Mouse (Mus musculus) cerebellum, postnatal 4 days (tissue): Measurements from ENCODE around the gene Rai1.

Source experiments
- DNase-seq, 2 experiments: peaks; one replicate each; pipeline ENCODE4 v3.0.0; 2022; ENCODE audit warnings: low spot score in 2 of 2, mixed read lengths in 1 of 2

The Rai1 gene

DNA sequence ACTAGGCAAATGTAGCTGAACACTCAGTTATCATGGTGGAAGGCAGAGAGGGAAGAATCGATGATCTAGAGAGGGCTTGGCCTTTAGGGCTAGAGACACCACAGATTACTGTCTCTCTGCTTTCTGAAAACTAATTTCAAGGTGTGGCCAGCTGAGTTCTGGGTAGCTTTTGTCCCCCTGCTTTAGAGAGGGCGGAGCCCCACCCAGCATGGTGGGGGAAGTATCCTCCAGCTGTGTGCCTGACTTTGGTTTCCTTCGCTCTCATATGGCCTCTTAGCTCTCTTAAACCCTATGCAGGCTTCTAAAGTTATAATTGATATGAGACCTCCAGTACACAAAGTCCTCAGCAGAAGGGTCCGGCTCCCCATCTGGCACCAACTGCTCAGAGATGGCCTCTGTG lies 58.5 kb downstream of the Rai1 start:
- DNase-seq: no peak

DNA sequence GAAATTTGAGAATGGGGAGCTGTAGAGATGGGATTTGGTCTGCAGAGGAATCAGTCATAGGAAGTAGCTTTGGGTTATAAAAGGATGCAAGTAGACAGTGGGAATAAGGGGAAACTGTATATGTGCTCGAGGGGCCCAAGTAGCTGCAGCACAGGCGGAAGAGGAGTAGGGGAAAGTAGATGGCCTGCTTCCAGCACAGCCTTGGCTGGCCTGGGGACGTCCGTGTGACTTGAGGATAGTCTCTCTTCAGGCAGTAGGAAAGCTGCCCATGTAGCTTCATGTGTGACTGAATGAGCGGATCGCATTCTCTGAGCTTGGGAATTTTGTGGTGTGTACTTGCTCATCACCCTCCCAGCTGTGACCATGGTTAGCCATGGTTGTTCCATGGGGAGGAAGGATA lies 59.6 kb downstream of the Rai1 start:
- DNase-seq: no peak

DNA sequence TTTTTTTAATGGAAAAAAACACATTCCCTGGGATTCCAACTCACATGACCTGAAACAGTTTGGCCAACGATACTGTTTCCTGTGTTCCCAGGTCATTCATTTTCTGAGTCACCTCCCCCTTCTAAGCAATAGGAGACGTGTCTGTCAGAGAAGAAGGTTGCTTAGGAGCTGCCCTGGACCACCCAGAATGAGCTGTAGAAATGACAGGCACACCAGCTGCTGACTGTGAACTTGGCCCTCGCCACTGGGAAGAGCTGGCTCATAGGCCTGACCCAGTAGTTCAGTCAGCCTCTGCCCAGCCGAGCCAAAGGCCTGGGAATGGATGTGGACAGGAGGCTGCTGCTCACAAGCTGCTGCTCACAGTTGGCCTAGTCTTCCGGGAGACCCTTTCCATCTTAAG lies 60.3 kb downstream of the Rai1 start:
- peak in 1 of 2 experiments; percentile 61 for DNase-seq

DNA sequence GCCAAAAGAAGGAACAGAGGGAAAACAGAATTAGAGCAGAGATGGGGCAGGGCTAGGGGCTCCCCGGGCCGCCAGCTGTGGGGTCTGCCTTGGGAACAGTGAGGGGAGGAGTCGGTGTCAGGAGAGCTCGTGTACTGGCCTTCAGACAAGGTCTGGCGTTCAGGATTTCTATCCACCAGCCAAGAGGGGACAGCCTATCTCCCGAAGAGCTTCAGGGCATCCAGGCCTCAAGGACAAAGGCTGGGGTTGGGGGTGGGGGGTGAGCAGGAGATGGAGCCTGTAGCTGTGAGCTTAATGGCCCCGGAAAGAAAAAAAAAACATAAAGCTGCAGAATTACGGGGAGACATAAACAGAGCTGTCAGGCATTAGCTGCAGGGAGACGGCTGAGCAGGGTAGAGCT lies 64.0 kb downstream of the Rai1 start:
- no peak for DNase-seq

DNA sequence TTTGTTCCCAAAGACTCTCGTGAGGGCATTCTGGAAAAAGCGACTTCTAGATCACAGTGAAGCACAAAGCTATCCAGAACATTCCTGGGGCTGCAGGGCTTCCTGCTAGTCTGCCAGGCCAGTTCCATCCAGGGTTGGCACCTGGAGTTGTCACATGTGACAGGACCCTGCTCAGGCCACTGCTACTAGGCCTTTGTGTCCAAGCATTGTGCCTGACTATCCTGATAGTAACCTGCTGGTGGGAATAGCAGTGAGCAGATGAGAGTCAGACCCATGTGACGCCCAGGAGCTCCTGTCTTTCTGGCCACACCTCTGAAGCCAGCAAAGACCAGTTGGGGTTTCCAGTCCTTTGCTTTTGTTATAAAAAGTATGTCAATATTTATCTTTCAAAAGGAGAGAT lies 67.3 kb downstream of the Rai1 start:
- no peak for DNase-seq

DNA sequence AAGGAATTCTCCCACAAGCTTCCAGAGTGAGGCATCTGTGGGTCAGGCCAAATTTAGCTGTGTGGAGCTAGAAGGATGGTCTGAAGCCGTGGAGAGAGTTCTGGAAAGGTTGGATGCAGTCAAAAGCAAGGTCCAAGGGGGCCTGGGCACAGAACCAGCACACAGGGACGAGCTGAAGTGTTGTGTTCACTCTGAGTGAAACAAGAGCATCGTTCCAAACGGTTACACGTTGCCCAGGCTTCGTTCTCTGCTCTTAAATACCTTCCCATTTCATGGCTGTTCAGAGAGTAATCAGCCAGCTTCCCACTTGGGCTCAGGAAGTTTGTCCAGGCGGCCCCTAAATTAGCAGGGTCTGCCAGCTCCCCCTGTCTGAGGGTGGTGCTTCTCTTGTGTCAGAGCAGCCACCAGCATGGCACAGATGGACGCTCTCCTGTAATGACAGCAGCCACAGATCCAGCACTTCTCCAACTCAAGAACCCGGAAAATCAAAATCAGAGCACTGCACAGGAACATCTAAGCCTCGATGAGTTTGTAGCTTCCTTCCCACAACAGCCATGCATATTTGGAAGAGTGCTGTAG lies 68.9 kb downstream of the Rai1 start:
- peak in 1 of 2 experiments; percentile 16 for DNase-seq

DNA sequence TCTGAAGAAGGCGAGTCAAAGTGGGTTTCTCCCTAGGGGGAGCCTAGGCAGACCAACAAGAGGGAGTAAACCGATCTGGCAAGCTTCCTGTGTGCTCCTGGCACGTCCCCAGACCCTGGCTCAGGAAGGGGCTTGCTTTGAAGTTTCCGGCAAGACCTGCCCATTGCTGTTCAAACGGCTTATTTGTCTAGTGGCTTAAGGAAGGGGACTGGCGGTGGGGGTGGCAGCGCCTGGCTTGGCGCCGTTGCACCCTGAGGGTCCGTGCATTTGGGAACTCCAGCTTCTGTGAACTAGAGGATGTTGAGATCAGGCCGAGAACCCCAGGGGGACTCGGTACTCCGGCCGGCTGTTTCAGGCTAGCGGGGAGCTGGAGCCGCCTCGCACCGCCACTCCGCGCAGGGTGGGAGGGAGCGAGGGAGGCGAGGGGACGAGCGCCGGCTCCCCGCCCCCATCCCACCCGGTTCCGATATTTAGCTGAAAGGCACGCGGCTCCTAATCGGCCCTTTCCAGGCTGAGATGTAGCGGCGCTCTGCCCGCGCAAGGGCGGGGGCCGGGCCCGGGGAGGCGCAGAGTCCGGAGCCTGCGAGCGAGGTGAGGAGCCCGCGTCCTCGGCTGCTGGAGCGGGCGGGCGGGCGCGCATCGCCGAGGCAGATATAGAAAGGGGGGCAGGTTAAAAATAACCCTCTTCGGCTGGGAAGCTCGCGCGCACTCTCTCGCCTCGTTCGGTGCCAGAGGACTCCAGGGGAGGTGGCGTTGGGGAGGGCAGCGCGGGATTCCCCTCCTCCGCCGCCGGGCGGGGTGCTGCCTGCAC lies 70.8 kb downstream of the Rai1 start:
- DNase-seq: peak in 1 of 2 experiments; percentile 69

DNA sequence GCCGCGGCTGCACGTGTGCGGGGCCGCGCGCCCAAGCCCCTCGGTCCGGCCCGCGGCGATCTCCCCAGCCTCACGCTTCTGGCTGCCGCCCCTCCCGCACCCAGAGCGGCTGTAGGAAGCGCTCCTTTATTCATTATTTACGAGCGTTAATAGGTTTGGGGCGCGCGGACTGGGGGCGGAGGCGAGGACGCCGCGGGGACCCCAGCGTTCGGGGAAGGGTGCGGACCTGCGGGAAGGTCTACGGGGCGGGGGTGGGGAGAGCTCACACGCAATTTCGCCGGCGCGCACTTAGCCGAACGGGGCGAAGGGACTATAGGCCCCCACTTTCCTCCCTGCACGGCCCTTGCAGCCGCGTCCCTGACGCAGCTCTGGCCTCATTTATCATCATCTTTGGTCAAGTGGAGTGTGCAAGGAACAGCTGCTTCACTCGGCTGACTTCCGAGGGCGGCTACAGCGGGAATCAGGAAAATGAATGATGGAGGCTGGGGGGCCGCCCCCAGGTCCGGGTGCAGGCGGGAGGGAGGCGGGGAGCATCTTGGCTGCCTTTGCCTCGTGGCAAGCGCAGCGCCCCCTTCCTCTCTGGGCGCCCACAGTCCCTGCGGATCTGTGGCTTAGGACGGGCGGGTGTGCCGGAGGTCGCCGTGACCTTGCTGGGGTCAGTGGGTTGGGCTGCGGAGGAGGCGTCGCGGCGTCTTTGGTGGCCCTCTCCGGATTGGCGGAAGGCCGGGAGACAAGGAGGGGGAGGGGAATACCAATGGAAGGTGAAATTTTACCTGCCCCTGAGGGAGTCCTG lies 71.6 kb downstream of the Rai1 start:
- peak in 1 of 2 experiments; percentile 60 for DNase-seq

DNA sequence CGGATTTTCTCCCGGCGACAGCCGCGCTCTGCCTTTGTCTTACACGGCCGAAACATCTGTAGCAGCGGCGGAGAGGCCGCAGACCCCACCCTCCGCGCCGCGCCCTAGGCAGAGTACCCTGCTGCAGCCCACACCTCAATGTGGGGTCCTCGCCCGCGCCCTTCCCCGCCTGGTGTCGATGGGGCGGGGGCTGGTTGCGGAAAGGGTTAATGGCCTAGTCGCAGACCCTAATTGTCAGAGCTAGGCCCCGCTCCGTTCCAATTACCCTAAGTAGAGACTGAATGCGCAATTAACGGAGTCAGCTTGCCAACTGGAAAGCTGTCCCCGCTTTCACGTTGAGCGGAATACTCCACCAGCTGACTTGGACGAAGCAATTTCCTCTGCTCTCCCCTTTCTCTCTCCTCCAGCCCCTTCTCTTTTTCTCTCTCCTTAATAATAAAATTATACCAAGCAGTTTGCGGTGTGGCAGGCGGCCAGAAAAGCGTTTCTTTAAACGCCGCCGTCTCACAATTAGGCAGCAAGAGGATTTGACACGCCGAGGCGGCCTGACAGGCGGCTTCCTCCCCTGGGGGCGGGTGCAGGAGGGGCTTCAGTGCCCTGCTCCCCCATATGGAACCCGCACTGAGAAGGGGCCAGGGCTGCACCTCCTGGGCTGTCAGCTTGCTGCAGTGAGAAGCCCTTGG lies 72.3 kb downstream of the Rai1 start:
- DNase-seq: peak in 1 of 2 experiments; percentile 74

DNA sequence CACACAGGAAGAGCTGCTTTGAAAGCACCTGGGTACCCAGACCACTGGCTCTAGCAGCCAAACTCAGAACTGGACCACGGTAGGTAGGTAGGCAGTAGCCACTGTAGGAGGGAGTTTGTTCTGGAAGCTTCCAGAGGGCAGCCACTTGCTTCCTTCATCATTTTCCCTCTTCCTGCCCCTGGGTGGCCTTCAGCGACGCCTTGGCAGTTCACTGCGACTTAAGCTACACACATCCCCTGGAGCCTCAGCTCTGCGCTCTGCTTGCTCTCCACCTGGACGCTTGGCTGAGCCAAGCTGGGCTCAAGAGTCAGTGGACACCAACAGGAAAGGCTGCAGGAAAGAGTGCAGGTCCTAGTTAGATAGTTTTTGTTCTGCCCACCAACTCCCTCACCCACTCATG lies 73.2 kb downstream of the Rai1 start:
- DNase-seq: no peak

DNA sequence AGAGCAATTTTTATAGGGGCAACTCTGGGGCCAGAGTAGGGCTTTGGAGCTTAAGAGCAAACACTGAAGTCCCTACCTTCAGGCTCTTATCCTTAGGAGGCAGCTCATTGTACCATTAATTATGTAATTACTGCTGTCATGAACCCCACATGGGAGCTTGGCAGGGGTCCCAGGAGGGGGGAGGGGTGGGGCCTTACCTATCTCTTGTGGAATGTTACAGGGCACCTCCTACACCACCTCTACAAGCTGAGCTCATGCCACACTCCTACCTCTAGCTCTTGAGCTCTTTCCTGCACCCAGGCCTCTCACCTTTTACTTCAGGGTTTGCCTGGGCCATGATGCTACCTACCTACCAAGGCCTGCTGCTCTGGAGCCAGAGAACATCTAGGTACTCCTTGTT lies 73.7 kb downstream of the Rai1 start:
- peak in 1 of 2 experiments; percentile 36 for DNase-seq

DNA sequence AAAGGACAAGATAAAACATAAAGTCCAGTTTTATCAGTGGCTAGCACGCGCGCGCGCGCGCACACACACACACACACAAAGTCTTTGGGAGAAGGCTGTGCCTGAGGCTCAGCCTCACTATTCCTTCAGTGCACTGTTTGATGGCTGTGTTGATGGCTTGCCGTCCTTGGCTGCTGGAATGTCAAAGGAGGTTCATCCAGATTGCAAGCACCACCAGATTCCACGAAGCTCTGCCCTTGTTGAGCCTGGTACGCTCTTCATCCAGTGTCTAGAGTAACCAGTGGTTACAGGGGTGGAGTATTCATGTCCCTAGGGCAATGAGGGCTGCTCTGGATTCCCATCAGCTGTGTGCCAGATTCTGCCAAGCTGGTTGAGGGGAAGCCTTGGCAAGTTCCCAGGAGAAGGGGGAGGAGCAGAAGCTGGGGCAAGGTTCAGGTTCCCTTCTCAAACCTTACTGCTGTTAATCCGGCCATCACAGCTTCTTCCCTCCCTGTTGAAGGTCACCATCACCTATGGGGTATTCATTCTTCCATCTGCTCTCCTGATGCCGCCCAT lies 77.4 kb downstream of the Rai1 start:
- peak in 1 of 2 experiments; percentile 51 for DNase-seq

DNA sequence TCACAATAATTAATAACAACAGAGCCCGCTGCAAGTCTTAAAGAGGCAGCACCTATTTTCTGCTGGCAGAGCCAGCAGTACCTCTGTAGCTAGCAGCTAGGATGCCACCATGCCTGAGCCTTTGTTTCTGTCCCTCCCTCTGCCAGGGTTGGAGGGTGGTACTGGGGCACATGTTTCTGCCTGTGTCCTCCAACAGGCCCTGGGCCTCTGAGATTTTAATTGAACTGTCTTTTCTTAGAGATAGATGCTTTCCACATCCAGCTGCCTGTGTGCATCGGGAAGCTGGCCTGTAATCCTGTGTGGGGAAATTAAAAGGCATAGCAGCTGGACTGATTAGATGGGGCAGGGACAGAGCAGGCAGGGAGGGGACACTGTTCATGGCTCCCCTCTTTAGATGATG lies 77.9 kb downstream of the Rai1 start:
- DNase-seq: no peak

DNA sequence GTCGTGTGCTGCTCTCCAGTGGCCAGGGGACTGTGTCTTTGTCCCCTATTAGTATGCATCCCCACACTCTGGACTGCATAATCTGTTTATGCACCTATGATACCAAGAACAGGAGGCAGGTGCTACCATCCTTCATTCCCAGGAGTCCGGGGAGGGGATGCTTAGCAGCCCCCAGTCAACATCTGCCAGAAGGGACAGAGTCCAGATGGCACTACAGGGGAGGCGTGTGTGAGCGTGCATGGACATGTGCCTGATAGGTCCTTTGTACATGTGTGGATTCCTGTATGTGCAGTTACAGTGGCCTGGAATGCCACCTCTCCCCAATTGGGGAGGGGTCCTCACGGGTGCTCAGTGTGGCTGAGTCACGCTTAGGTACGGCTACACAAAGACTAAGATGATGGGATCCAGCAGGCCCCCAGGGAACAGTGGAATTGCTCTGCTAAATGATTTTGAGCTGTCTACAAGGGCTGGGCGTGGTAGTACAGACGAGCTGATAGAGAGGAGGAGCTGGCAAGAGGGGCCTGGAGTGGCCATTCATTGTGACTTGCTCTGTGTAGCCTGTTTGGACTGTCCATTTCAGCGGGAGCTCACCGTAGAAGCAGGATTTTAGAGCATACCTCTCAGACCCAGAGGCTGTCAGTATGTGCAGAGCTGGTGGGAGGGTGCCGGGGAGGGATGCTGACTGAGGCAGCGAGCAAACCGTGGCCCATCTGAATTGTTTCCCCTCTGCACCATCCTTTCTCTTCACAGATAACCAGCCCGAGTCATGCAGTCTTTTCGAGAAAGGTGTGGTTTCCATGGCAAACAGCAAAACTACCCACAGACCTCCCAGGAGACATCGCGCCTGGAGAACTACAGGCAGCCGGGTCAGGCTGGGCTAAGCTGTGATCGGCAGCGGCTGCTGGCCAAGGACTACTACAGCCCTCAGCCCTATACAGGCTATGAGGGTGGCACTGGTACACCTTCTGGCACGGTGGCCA lies 79.8 kb downstream of the Rai1 start:
- no peak for DNase-seq

DNA sequence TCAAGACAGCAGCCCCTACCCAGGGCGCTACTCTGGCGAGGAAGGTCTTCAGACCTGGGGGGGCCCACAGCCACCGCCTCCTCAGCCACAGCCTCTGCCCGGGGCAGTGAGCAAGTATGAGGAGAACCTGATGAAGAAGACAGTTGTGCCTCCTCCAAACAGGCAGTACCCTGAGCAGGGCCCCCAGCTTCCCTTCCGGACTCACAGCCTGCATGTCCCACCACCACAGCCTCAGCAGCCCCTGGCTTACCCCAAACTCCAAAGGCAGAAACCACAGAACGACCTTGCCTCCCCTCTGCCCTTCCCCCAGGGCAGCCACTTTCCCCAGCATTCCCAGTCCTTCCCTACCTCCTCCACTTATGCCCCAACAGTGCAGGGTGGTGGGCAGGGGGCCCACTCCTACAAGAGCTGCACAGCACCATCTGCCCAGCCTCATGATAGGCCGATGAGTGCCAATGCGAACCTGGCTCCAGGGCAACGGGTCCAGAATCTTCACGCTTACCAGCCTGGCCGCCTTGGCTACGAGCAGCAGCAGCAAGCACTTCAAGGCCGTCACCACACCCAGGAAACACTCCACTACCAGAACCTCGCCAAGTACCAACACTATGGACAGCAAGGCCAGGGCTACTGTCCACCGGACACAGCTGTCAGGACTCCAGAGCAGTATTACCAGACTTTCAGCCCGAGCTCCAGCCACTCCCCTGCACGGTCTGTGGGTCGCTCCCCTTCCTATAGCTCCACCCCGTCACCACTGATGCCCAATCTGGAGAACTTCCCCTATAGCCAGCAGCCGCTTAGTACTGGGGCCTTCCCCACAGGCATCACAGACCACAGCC lies 80.8 kb downstream of the Rai1 start:
- peak in 1 of 2 experiments; percentile 78 for DNase-seq

DNA sequence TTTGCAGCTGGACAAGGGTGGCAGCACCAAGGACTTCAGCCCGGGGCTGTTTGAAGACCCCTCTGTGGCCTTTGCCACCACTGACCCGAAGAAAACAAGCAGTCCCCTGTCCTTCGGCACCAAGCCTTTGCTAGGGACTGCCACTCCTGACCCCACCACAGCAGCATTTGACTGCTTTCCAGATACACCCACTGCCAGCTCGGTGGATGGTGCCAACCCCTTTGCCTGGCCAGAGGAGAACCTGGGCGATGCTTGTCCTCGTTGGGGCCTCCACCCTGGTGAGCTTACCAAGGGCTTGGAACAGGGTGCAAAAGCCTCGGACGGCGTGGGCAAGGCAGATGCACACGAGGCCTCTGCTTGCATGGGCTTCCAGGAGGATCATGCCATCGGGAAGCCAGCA lies 82.3 kb downstream of the Rai1 start:
- peak in 1 of 2 experiments; percentile 42 for DNase-seq

DNA sequence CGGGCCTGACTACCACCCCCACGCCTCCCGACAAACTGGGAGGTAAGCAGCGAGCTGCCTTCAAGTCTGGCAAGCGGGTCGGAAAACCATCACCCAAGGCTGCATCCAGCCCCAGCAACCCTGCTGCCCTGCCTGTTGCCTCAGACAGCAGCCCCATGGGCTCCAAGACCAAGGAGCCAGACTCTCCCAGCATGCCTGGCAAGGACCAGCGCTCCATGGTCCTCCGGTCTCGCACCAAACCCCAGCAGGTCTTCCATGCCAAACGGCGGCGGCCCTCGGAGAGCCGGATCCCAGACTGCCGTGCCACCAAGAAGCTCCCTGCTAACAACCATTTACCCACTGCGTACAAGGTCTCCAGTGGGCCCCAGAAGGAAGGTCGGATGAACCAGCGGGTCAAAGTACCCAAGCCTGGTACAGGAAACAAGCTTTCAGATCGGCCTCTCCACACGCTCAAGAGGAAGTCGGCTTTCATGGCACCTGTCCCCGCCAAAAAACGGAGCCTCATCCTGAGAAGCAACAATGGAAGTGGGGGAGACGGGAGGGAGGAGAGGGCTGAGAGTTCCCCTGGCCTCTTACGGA lies 83.6 kb downstream of the Rai1 start:
- peak in 1 of 2 experiments; percentile 10 for DNase-seq

DNA sequence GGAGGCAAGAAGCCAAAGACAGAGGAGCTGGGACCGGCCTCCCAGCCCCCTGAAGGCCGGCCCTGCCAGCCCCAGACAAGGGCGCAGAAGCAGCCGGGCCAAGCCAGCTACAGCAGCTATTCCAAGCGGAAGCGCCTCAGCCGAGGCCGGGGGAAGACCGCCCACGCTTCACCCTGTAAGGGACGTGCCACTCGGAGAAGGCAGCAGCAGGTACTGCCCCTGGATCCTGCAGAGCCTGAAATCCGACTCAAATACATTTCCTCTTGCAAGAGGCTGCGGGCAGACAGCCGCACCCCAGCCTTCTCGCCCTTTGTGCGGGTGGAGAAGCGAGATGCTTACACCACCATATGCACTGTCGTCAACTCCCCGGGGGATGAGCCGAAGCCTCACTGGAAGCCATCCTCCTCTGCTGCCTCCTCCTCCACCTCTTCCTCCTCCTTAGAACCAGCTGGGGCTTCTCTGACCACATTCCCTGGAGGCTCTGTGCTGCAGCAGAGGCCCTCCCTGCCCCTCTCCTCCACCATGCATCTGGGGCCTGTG lies 84.8 kb downstream of the Rai1 start:
- DNase-seq: peak in 1 of 2 experiments; percentile 49
